Mouse (Mus musculus) activated CD4-positive, CD25-positive, alpha-beta regulatory T cell, adult 4 months (primary cell): ENCODE measurements around the gene Fut2. TPM values are rescaled to one million over a fixed set of nuclear protein-coding genes. Genes with fewer than 3 reads are reported as not detected.
"Not testable (repeated sequence)": the region's sequence is repeated elsewhere in the genome, so short reads cannot be mapped to it uniquely, and the experiment has no call there.

Experiments
- ATAC-seq: one replicate; pipeline ENCODE4 v1.8.0; 2017
- polyA plus RNA-seq, 2 experiments: library from polyadenylated mRNA; unstranded; fragments of 100-300 nt; shearing (Covaris generic); gene quantifications; one replicate each; pipeline ENCODE4 v1.2.1; 2017

Fut2 gene
- polyA plus RNA-seq, 2 experiments from 2014 or later, result not detected

GRCm38 (mm10) chr7:45667761-45668160, 1.6 kb upstream of the Fut2 start:
- no peak for ATAC-seq

GRCm38 (mm10) chr7:45665303-45666138, 673 bp downstream of the Fut2 start:
- no peak for ATAC-seq

GRCm38 (mm10) chr7:45661702-45662101, 4.5 kb downstream of the Fut2 start:
- not testable (repeated sequence) for ATAC-seq

- no peak for ATAC-seq
Observed at GRCm38 (mm10) chr7:45660746-45661478, 5.3 kb downstream of the Fut2 start.

- no peak for ATAC-seq
Observed at GRCm38 (mm10) chr7:45654424-45655047, 11.7 kb downstream of the Fut2 start.

- not testable (repeated sequence) for ATAC-seq
Observed at GRCm38 (mm10) chr7:45650484-45650883, 15.7 kb downstream of the Fut2 start.

- ATAC-seq, result no peak
Observed at GRCm38 (mm10) chr7:45649351-45649750, 16.8 kb downstream of the Fut2 start.

- no peak for ATAC-seq
Observed at GRCm38 (mm10) chr7:45646671-45647070, 19.5 kb downstream of the Fut2 start.

GRCm38 (mm10) chr7:45645591-45645971, 20.6 kb downstream of the Fut2 start:
- no peak for ATAC-seq

GRCm38 (mm10) chr7:45644872-45645590, 21.2 kb downstream of the Fut2 start:
- ATAC-seq, result no peak

- ATAC-seq, result no peak
Observed at GRCm38 (mm10) chr7:45644183-45644582, 22.0 kb downstream of the Fut2 start.

GRCm38 (mm10) chr7:45643441-45644178, 22.6 kb downstream of the Fut2 start:
- ATAC-seq, result peak; percentile 94

- no peak for ATAC-seq
Observed at GRCm38 (mm10) chr7:45642503-45643255, 23.5 kb downstream of the Fut2 start.

- no peak for ATAC-seq
Observed at GRCm38 (mm10) chr7:45642083-45642482, 24.1 kb downstream of the Fut2 start.

- ATAC-seq, result no peak
Observed at GRCm38 (mm10) chr7:45641391-45642040, 24.7 kb downstream of the Fut2 start.

- ATAC-seq, result no peak
Observed at GRCm38 (mm10) chr7:45640191-45640957, 25.8 kb downstream of the Fut2 start.

- ATAC-seq, result no peak
Observed at GRCm38 (mm10) chr7:45639561-45640027, 26.6 kb downstream of the Fut2 start, which contains the start of gene Mamstr. Gene Mamstr, plus strand, starts transcription at chr7:45639977.

- no peak for ATAC-seq
Observed at GRCm38 (mm10) chr7:45638623-45639401, 27.4 kb downstream of the Fut2 start.

GRCm38 (mm10) chr7:45637710-45638109, 28.5 kb downstream of the Fut2 start:
- ATAC-seq, result no peak
